Mouse (Mus musculus) CH12.LX (cell line): ENCODE results near the gene Clec4d.

Experiments used
- BHLHE40 ChIP-seq: IDR thresholded peaks from 2 replicates; pipeline ENCODE4 v1.6.1; 2011; ENCODE audit warnings: mild to moderate bottlenecking, low read depth, low read length, improper control_type of control experiment
- CHD1 ChIP-seq: IDR thresholded peaks from 2 replicates; pipeline ENCODE4 v1.6.1; 2012; ENCODE audit warnings: low read depth, low read length, improper control_type of control experiment, inconsistent platforms
- CHD2 ChIP-seq: IDR thresholded peaks from 2 replicates; pipeline ENCODE4 v1.6.1; 2011; ENCODE audit warnings: low read length, improper control_type of control experiment
- CTCF ChIP-seq, 2 experiments: IDR thresholded peaks in 1 of 2; conservative IDR thresholded peaks in 1 of 2; 2 replicates each; pipeline ENCODE4 v1.5.1; 2011 to 2012; ENCODE audit warnings: low read depth in 2 of 2, low read length in 2 of 2, improper control_type of control experiment in 1 of 2, inconsistent platforms in 1 of 2, mild to moderate bottlenecking in 1 of 2, moderate library complexity in 1 of 2
- EP300 ChIP-seq: IDR thresholded peaks from 2 replicates; pipeline ENCODE4 v1.6.1; 2011; ENCODE audit warnings: low read length, improper control_type of control experiment
- HCFC1 ChIP-seq: IDR thresholded peaks from 2 replicates; pipeline ENCODE4 v1.6.1; 2012; ENCODE audit warnings: low read depth, mild to moderate bottlenecking, inconsistent platforms, low read length, improper control_type of control experiment
- JUND ChIP-seq: conservative IDR thresholded peaks from 2 replicates; pipeline ENCODE4 v1.6.1; 2011; ENCODE audit warnings: low read depth, low read length, improper control_type of control experiment
- POLR2A ChIP-seq: IDR thresholded peaks from 2 replicates; pipeline ENCODE4 v1.6.1; 2011; ENCODE audit warnings: low read depth, mild to moderate bottlenecking, improper control_type of control experiment, low read length
- USF2 ChIP-seq: conservative IDR thresholded peaks from 2 replicates; pipeline ENCODE4 v1.6.1; 2011; ENCODE audit warnings: low read depth, low read length, improper control_type of control experiment

- TF ChIP-seq POLR2A = no peak
- no peak for TF ChIP-seq HCFC1
- TF ChIP-seq JUND = no peak; the same call in 1 of the 2 replicates
- no peak for TF ChIP-seq CHD2
- TF ChIP-seq BHLHE40 = no peak
- peak; percentile 64 for TF ChIP-seq EP300
- TF ChIP-seq CHD1 = no peak
- TF ChIP-seq USF2 = no peak
- no peak for TF ChIP-seq CTCF (conservative IDR thresholded peaks at IDR 0.05 in 1 of 2, IDR thresholded peaks at IDR 0.05 in 1 of 2; ENCODE audit: low read depth in 2 of 2, low read length in 2 of 2)
Measured at GRCm38 (mm10) chr6:123244201-123244600, 17.7 kb upstream of the Clec4d start.
